Mouse (Mus musculus) splenic B cell, adult 2 months (primary cell): ENCODE results near the gene BC051142.

ENCODE experiments used
- DNase-seq: peaks from one replicate; pipeline ENCODE4 v3.0.0-alpha.2; 2011; ENCODE audit warnings: low read depth, low spot score
- H3K27me3 ChIP-seq: 2 replicates; pipeline ENCODE4 v1.6.1; 2012; ENCODE audit warnings: mild to moderate bottlenecking, low read length, moderate library complexity, mixed read lengths; ENCODE audit not compliant: control insufficient read depth, poor library complexity, insufficient read depth, severe bottlenecking
- H3K36me3 ChIP-seq: 2 replicates; pipeline ENCODE4 v1.6.1; 2012; ENCODE audit warnings: mild to moderate bottlenecking, low read length, moderate library complexity, mixed read lengths; ENCODE audit not compliant: control insufficient read depth, poor library complexity, insufficient read depth, severe bottlenecking

BC051142 gene

DNA sequence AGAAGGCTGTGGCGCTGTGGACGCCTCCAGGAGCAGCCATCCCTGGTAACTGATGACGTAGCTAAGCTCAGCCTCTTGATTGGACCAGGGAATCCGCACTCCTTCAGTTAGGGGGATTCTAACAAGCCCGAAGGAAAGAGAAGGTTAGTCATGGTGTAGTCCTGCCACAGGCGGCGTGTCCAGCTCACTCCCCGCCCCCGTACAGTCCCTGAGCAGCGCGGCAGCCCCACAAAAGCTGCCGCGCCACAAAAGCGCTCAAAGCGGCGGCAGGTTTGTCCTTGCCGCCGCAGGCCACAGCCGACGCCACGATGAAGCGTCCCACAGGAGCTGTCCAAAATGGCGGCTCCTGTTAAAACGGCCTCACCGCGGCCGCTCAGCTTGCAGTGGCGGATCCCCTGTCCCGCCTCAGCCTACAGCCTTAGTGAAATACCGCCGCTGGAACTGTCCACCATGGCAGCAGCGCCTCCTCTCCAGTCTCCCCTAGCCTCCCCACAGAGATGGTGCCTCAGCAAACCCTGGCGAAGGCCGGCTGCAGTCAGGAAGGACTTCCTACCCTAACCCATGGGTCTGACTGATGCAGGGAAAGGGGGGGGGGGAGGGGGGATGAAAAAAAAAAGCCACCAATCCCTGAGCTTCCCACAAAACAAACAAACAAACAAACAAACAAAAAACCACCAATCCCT is at the start of gene BC051142:
Gene BC051142, plus strand, starts transcription at position 110 of the 683 bp plus-strand sequence.
- DNase-seq: peak; percentile 97
- H3K36me3 ChIP-seq: no peaks in the 10 kb centered on the region

DNA sequence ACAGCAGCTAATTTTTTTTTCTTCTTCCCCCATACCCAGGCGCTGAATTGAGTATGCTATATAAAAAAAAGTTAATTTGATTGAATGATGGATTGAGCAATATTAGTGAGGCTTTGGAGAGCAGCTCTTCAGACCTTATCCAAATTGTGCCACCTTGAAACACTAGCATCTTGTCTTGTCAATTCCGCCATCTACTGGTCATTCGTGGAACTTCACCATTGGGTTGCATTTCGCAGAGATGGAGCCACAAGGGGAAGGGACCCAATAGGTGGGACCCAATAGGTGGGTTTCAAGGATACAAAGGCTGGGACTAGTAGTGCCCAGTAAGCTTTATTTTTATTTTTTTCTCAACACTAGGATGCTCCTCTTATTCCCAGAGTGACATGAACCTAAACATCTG is 49.2 kb upstream of the BC051142 start:
- DNase-seq: peak; percentile 96
- H3K27me3 ChIP-seq: no peaks in the 10 kb centered on the region
- no peaks in the 10 kb centered on the region for H3K36me3 ChIP-seq

More for the DNA sequence above, at the start of gene BC051142:
- no peaks in the 10 kb centered on the region for H3K27me3 ChIP-seq

DNA sequence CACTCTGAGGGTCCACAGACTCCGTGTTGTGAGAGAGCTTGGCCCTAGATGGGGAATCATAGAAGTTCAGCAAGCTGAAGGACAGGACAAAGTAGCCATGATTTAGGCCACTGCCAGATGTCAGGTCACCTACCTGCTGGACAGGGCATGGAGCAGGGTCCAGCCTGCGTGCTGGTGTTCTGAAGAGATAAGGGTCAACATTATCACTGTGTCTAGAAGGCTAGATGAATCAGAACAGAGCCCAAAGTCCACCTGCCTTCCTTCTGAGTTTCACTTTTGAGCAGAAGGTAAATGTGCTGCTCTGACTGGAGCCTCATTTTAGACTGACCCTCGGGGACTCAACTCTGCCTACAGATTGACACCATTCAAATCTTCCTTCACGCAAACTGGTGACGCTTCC is 44.1 kb upstream of the BC051142 start, which contains the start of gene Btnl2:
Gene Btnl2, plus strand, starts transcription at position 284 of the 400 bp plus-strand sequence.
- no peak for DNase-seq
- Histone ChIP-seq H3K27me3 (no peaks in the 10 kb centered on the region), H3K36me3 (no peaks in the 10 kb centered on the region)

GRCm38 (mm10) chr17:34354940-34355339 is 43.7 kb upstream of the BC051142 start:
- Histone ChIP-seq H3K36me3 (no peaks in the 10 kb centered on the region), H3K27me3 (no peaks in the 10 kb centered on the region)
- DNase-seq: peak; percentile 88

GRCm38 (mm10) chr17:34362954-34363546 is 35.6 kb upstream of the BC051142 start:
- no peaks in the 10 kb centered on the region for H3K36me3 ChIP-seq
- no peaks in the 10 kb centered on the region for H3K27me3 ChIP-seq
- peak; percentile 60 for DNase-seq

DNA sequence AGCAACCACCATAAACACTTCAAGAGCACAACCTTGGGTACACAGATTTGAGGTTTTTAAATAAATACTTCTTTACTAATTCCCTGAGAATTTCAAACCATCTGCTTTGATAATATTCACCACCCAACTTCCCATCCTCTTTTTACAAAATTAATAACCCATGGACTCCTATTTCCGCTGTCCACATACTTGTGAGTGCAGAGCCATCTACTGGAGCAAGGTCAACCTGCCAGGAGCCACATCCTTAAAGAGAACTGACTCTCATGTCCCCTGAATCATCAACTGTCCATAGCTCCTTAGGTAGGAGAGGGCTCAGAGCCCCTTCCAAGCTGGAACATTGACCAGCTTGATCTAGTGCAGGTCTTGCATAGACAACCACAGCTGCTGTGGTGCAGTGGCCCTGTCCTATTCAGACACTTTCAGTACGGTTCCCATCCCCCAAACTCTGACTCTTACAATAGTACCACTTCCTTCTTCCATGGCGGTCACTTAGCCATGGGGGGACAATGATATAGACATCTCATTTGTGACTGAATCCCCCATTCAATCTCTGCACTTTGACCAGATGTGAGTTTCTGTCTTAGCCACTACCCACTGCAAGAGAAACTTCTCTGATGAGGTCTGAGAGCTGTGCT is 34.8 kb upstream of the BC051142 start:
- DNase-seq: peak; percentile 54
- no peaks in the 10 kb centered on the region for H3K36me3 ChIP-seq
- no peaks in the 10 kb centered on the region for H3K27me3 ChIP-seq

DNA sequence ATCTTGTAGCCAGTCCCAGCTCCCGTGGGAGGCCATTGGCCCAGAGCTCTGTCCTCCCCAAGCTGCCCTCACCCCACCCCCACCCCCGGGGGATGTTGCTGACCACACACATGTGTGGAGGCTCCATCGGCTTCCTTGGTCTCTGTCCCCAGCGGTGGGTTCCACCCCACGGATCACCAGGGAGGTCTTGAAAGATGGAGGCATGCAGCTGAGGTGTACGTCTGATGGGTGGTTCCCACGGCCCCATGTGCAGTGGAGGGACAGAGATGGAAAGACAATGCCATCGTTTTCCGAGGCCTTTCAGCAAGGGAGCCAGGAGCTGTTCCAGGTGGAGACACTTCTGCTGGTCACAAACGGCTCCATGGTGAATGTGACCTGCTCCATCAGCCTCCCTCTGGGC is 33.6 kb upstream of the BC051142 start:
- H3K27me3 ChIP-seq: no peaks in the 10 kb centered on the region
- DNase-seq: no peak
- no peaks in the 10 kb centered on the region for H3K36me3 ChIP-seq

- H3K27me3 ChIP-seq: no peaks in the 10 kb centered on the region
- H3K36me3 ChIP-seq: no peaks in the 10 kb centered on the region
- DNase-seq: no peak
Observed at GRCm38 (mm10) chr17:34370563-34370962, 28.1 kb upstream of the BC051142 start.

GRCm38 (mm10) chr17:34373055-34373709 is 25.4 kb upstream of the BC051142 start:
- H3K27me3 ChIP-seq: no peaks in the 10 kb centered on the region
- H3K36me3 ChIP-seq: no peaks in the 10 kb centered on the region
- DNase-seq: peak; percentile 51

DNA sequence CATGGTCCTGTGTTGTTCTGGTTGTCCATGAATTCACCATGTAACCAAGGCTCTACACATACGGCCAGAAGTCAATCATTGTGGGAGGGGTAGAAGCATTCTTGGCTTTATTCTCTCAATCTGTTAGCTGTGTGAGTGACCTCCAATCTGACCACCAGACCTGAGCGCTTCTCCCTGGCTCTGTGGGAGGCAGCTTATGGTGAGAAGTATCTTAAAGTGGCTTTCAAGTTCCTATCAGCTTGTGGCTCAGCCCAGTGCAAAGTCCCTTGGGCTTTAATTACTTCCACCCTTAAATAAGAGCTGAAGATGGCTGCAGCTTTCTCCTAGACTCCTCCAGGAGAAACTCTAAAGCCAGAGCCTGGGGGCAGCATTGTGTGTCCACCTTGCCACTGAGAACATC is 21.8 kb upstream of the BC051142 start, which contains the start of gene Btnl1:
Gene Btnl1, plus strand, starts transcription at position 286 of the 400 bp plus-strand sequence.
- H3K36me3 ChIP-seq: no peaks in the 10 kb centered on the region
- DNase-seq: no peak
- no peaks in the 10 kb centered on the region for H3K27me3 ChIP-seq

- peak; percentile 81 for DNase-seq
- Histone ChIP-seq H3K27me3 (no peaks in the 10 kb centered on the region), H3K36me3 (no peaks in the 10 kb centered on the region)
Observed at GRCm38 (mm10) chr17:34377450-34378209, 21.0 kb upstream of the BC051142 start.

GRCm38 (mm10) chr17:34378716-34379115 is 19.9 kb upstream of the BC051142 start:
- no peaks in the 10 kb centered on the region for H3K27me3 ChIP-seq
- DNase-seq: peak; percentile 84

DNA sequence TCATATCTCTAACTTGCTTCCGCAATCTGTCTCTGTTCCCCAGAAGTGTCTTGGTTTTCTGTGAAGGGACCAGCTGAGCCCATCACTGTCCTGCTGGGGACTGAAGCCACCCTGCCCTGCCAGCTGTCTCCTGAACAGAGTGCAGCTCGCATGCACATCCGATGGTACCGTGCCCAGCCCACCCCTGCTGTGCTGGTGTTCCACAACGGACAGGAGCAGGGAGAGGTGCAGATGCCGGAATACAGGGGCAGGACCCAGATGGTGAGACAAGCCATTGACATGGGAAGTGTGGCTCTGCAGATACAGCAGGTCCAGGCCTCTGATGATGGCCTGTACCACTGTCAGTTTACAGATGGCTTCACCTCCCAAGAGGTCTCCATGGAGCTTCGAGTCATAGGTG is 19.2 kb upstream of the BC051142 start:
- Histone ChIP-seq H3K27me3 (no peaks in the 10 kb centered on the region), H3K36me3 (no peaks in the 10 kb centered on the region)
- DNase-seq: no peak

More at GRCm38 (mm10) chr17:34378716-34379115, 19.9 kb upstream of the BC051142 start:
- H3K36me3 ChIP-seq: no peaks in the 10 kb centered on the region

DNA sequence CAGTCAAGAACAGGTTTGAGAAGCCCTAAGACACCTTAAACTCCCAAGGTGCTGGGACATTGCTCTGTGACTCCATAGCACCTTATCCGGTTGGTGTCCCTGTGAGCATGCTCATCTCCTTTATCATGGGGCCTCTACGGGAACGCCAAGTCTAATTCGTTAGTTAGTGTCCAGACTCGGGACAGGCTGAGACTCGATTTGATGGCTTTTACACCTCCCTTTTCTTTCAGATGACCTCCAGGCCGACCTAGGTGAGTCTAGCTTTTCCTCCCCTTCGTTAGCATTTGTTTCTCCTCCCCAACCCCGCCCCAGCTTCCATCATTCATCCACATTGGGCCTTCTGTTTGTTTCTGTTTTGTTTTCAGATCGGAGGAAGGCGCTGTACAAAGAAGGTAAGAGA is 16.7 kb upstream of the BC051142 start:
- H3K27me3 ChIP-seq: no peaks in the 10 kb centered on the region
- DNase-seq: no peak
- no peaks in the 10 kb centered on the region for H3K36me3 ChIP-seq
